Mouse (Mus musculus) kidney, adult 2 months (tissue): ENCODE measurements around the gene Cd163.

Source experiments
- CTCF ChIP-seq: fragments of 200-500 bp; conservative IDR thresholded peaks from 2 replicates; pipeline ENCODE4 v1.5.1; 2011; ENCODE audit warnings: low read depth, mild to moderate bottlenecking, control low read depth, low read length, moderate library complexity, mixed read lengths; ENCODE audit not compliant: insufficient read depth, insufficient read length
- POLR2A ChIP-seq: fragments of 200-500 bp; IDR thresholded peaks from one replicate; pipeline ENCODE4 v1.6.1; 2011; ENCODE audit warnings: low read depth, low read length, control low read depth

DNA sequence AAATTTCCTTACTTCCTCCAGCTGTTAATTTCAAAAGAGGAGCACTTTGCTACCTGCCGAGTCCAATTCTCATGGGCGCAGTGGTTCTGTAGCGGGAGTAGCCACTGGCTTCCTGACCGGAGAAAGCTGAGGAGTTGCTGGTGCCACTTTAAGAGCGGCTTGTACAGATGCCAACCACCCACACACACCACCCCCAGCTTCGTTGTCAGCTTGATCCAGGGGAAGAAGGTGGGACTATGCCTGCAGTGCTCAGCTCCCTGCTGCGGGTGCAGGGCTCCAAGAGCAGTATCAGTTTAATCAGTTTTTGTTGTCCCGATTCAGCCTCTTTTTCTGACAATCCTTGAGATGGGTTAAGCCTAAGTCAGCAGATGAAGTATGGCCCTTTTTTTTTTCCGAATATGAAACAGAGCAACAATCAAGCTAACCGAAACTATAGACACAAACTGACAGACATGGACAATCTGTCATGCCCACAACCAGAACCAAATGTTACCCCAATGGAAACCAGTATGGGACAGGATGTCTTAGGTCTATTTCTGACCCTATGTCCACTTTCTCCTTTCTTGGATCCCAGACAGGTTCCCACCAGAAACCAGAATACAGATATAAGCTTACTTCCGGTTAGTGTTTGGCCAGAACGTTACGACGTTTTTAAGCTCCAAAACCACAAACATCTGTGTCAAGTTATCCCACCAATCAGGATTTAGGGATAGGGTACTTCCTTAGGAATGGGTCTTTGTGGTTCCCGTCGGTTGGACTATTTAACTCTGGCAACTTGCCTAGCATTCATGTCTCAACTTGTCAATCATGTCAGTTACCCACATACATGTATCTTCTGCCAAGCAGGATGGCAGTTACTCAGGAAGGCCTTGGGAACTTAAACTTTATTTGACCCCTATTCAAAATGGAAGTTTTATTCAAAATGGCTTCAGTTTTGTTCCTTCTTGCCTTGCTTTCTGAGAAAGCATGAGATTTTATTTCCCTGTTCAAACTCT lies 17.3 kb downstream of the Cd163 start:
- TF ChIP-seq CTCF = no peak
- no peak for TF ChIP-seq POLR2A
